Mouse (Mus musculus): ENCODE results near the gene Ifitm10.

- TF ChIP-seq HCFC1 (IDR thresholded peaks at IDR 0.05; ENCODE audit: borderline replicate concordance, insufficient read depth, low read length) (no peak), MAFK (IDR thresholded peaks at IDR 0.05; ENCODE audit: insufficient read depth, low read depth, low read length) (no peak), ZNF384 (IDR thresholded peaks at IDR 0.05; ENCODE audit: low read depth, low read length) (no peak), ZC3H11A (IDR thresholded peaks at IDR 0.05; ENCODE audit: borderline replicate concordance, low read depth, low read length) (no peak)
Observed at GRCm38 (mm10) chr7:142388740-142389139, 15.2 kb upstream of the Ifitm10 start.
